Mouse (Mus musculus) brown adipose tissue, adult 24 weeks (tissue): ENCODE results near the gene Pigx. TPM values are rescaled to one million over a fixed set of nuclear protein-coding genes. Genes with fewer than 3 reads are reported as not detected.
A peak's percentile ranks its signal among the peaks of the same experiment; 100 is the strongest.
"Not testable (repeated sequence)": the region's sequence is repeated elsewhere in the genome, so short reads cannot be mapped to it uniquely, and the experiment has no call there.

ENCODE experiments used
- H3K27ac ChIP-seq: fragments of 200-500 bp; replicated peaks from 2 replicates; pipeline ENCODE4 v1.5.1; 2012; ENCODE audit warnings: low read depth, mild to moderate bottlenecking, low read length
- H3K4me1 ChIP-seq: fragments of 200-500 bp; 2 replicates; pipeline ENCODE4 v1.6.1; 2012; ENCODE audit warnings: low read length, mixed read lengths; ENCODE audit not compliant: control insufficient read depth, insufficient read depth, insufficient read length
- H3K4me3 ChIP-seq: fragments of 200-500 bp; 2 replicates; pipeline ENCODE4 v1.5.1; 2012; ENCODE audit warnings: low read depth, mild to moderate bottlenecking, low read length, moderate library complexity; ENCODE audit not compliant: insufficient read depth
- polyA plus RNA-seq: library from polyadenylated mRNA; stranded (reverse); fragments of >200 nt; gene quantifications from 2 replicates; pipeline ENCODE4 v1.2.4, GENCODE M21; 2012; ENCODE audit not compliant: missing spikeins, insufficient read depth, insufficient read length

Gene Pigx
- polyA plus RNA-seq, 1 experiment, result 38.3 TPM

GRCm38 (mm10) chr16:32087629-32088443 is 11.7 kb downstream of the Pigx start:
- Histone ChIP-seq H3K4me3 (peak overlapping the region; percentile 19), H3K4me1 (no peaks in the 10 kb centered on the region), H3K27ac (peak overlapping the region; percentile 66)

- Histone ChIP-seq H3K4me3 (peak within 1 kb of the TSS; percentile 95), H3K4me1 (peaks cover 13% of the 10 kb centered on the region), H3K27ac (peak within 1 kb of the TSS; percentile 88)
These were observed 20.5 kb downstream of the Pigx start, which contains the start of gene Pak2 for GRCm38 (mm10) chr16:32078991-32079511. Gene Pak2 (minus strand): TSS chr16:32079342.

- Histone ChIP-seq H3K4me1 (peaks cover 13% of the 10 kb centered on the region), H3K27ac (peak overlapping the region; percentile 88), H3K4me3 (peak overlapping the region; percentile 95)
These were observed 21.0 kb downstream of the Pigx start for GRCm38 (mm10) chr16:32078408-32078990.

- peak overlapping the region; percentile 95 for H3K4me3 ChIP-seq
- H3K4me1 ChIP-seq, result peaks cover 13% of the 10 kb centered on the region
- peak overlapping the region; percentile 88 for H3K27ac ChIP-seq
These were observed 21.7 kb downstream of the Pigx start for GRCm38 (mm10) chr16:32077648-32078407.

- Histone ChIP-seq H3K4me1 (peaks cover 17% of the 10 kb centered on the region), H3K27ac (no peak overlapping the region), H3K4me3 (no peak overlapping the region)
These were observed 23.1 kb downstream of the Pigx start for GRCm38 (mm10) chr16:32076406-32076805.

GRCm38 (mm10) chr16:32075762-32076161 is 23.8 kb downstream of the Pigx start:
- Histone ChIP-seq H3K4me3 (no peak overlapping the region), H3K27ac (no peak overlapping the region), H3K4me1 (peaks cover 19% of the 10 kb centered on the region)

GRCm38 (mm10) chr16:32070070-32070469 is 29.5 kb downstream of the Pigx start:
- H3K27ac ChIP-seq, H3K4me3 ChIP-seq: not testable (repeated sequence)

GRCm38 (mm10) chr16:32068389-32069300 is 30.9 kb downstream of the Pigx start:
- Histone ChIP-seq H3K4me1 (peaks cover 33% of the 10 kb centered on the region), H3K27ac (no peak overlapping the region), H3K4me3 (no peak overlapping the region)

More at GRCm38 (mm10) chr16:32070070-32070469, 29.5 kb downstream of the Pigx start:
- H3K4me1 ChIP-seq, result peaks cover 29% of the 10 kb centered on the region

GRCm38 (mm10) chr16:32066899-32067298 is 32.6 kb downstream of the Pigx start:
- H3K27ac ChIP-seq, result no peak overlapping the region
- H3K4me3 ChIP-seq, result no peak overlapping the region
- peaks cover 30% of the 10 kb centered on the region for H3K4me1 ChIP-seq

GRCm38 (mm10) chr16:32063900-32064299 is 35.6 kb downstream of the Pigx start:
- no peak overlapping the region for H3K4me3 ChIP-seq
- no peak overlapping the region for H3K27ac ChIP-seq
- peaks cover 35% of the 10 kb centered on the region for H3K4me1 ChIP-seq

- Histone ChIP-seq H3K27ac (no peak overlapping the region), H3K4me3 (no peak overlapping the region), H3K4me1 (peaks cover 30% of the 10 kb centered on the region)
These were observed 37.3 kb downstream of the Pigx start for GRCm38 (mm10) chr16:32062226-32062625.

- no peak overlapping the region for H3K27ac ChIP-seq
- H3K4me1 ChIP-seq, result peaks cover 14% of the 10 kb centered on the region
- no peak overlapping the region for H3K4me3 ChIP-seq
These were observed 39.6 kb downstream of the Pigx start for GRCm38 (mm10) chr16:32059840-32060523.

GRCm38 (mm10) chr16:32058817-32059216 is 40.7 kb downstream of the Pigx start:
- Histone ChIP-seq H3K27ac (no peak overlapping the region), H3K4me1 (peaks cover 11% of the 10 kb centered on the region), H3K4me3 (no peak overlapping the region)

- Histone ChIP-seq H3K27ac (no peak overlapping the region), H3K4me3 (no peak overlapping the region), H3K4me1 (no peaks in the 10 kb centered on the region)
These were observed 57.2 kb downstream of the Pigx start for GRCm38 (mm10) chr16:32042367-32042766.
